Mouse (Mus musculus) G1E (cell line): ENCODE measurements around the gene Sh3bp4. TPM values are rescaled to one million over a fixed set of nuclear protein-coding genes. Genes with fewer than 3 reads are reported as not detected.

ENCODE experiments used
- ATAC-seq: 2 replicates; pipeline ENCODE4 v1.8.0; 2016; ENCODE audit warnings: mild to moderate bottlenecking; ENCODE audit not compliant: insufficient number of reproducible peaks, poor library complexity, low FRiP score, severe bottlenecking; ENCODE audit errors: extremely low read depth
- DNase-seq: peaks from one replicate; pipeline ENCODE4 v3.0.0; 2012; ENCODE audit warnings: low spot score
- H3K27me3 ChIP-seq: 2 replicates; pipeline ENCODE4 v1.6.1; 2012; ENCODE audit warnings: mild to moderate bottlenecking, low read length, inconsistent platforms; ENCODE audit not compliant: insufficient read depth
- H3K36me3 ChIP-seq: replicated peaks from 2 replicates; pipeline ENCODE3; 2012; ENCODE audit warnings: mild to moderate bottlenecking, inconsistent platforms
- H3K4me1 ChIP-seq: 2 replicates; pipeline ENCODE4 v1.6.1; 2012; ENCODE audit warnings: low read depth, low read length, inconsistent platforms, mixed read lengths; ENCODE audit not compliant: insufficient read depth
- H3K4me3 ChIP-seq: 2 replicates; pipeline ENCODE4 v1.5.1; 2012; ENCODE audit warnings: low read depth, mild to moderate bottlenecking, inconsistent platforms, low read length, moderate library complexity, mixed read lengths
- H3K9me3 ChIP-seq: replicated peaks from 2 replicates; pipeline ENCODE4 v1.6.1; 2012; ENCODE audit warnings: inconsistent platforms
- CTCF ChIP-seq: IDR thresholded peaks from 2 replicates; pipeline ENCODE4 v1.5.1; 2012; ENCODE audit warnings: low read depth, low read length, inconsistent platforms, mixed read lengths
- GATA1 ChIP-seq: IDR thresholded peaks from 2 replicates; pipeline ENCODE4 v1.6.1; 2012; ENCODE audit warnings: borderline replicate concordance, low read length, inconsistent platforms, mixed read lengths
- GATA2 ChIP-seq: IDR thresholded peaks from 2 replicates; pipeline ENCODE4 v1.6.1; 2012; ENCODE audit warnings: low read depth, low read length, inconsistent platforms, borderline replicate concordance
- POLR2AphosphoS5 ChIP-seq: IDR thresholded peaks from 2 replicates; pipeline ENCODE4 v1.6.1; 2012; ENCODE audit warnings: low read depth, low read length, inconsistent platforms; ENCODE audit not compliant: insufficient replicate concordance
- TAL1 ChIP-seq: conservative IDR thresholded peaks from 2 replicates; pipeline ENCODE4 v1.6.1; 2012; ENCODE audit warnings: low read depth, low read length, inconsistent platforms, mixed read lengths
- polyA plus RNA-seq: library from polyadenylated mRNA; stranded (reverse); fragments of >175 nt; gene quantifications from 2 replicates; pipeline ENCODE4 v1.2.3, GENCODE M21; 2012
- total RNA-seq, 2 experiments: library from RNA; stranded (forward) in 1 of 2; stranded (reverse) in 1 of 2; fragments of 200-1000 nt in 1 of 2; fragments of >200 nt in 1 of 2; fragmentation: Nextera tagmentation in 1 of 2; gene quantifications; 2 replicates each; pipeline ENCODE4 v1.2.3; 2014 to 2017

Sh3bp4 gene
- total RNA-seq (2014; fragmentation: Nextera tagmentation) (not detected in 2 replicates), total RNA-seq (2017) (not detected in 2 replicates), polyA plus RNA-seq (not detected in 2 replicates)

DNA sequence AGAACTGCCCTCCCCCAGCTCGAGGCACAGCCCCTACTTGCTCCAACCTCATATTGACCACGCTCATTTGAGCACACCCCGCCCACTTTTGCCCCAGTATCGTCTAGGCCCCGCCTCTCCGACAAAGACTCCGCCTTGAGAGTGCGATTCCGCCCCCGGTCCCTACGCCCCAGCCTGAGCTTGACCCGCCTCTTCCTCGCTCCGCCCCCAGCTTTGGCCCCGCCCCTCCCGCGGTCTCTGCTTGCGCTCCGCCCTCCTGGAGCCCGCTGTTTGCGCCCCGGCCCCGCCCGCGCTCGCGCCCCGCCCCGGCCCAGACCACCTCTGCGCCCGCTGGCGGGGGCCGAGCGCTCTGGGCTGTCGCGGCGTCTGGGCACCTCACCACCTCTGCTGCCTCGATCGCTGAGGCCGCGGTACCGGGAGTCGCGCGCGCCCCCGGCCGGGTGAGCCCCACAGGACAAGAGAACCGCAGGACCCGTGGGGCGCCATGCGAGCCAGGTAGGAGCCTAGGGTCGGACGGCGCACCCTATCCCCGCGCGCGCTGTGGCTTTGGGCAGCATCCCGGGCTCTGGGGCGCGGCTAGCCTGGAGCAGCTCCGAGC is at the start of gene Sh3bp4:
Gene Sh3bp4 (plus strand): TSS at position 313 of the 598 bp plus-strand sequence.
- H3K27me3 ChIP-seq: no peaks in the 10 kb centered on the region
- no peaks in the 10 kb centered on the region for H3K4me1 ChIP-seq
- ATAC-seq: no peak
- H3K4me3 ChIP-seq: peak within 1 kb of the TSS; percentile 18; the same call in 1 of the 2 replicates
- DNase-seq: no peak
- TF ChIP-seq TAL1: no peak
- no peak for TF ChIP-seq GATA1
- no peaks in the 10 kb centered on the region for H3K36me3 ChIP-seq
- peaks cover 88% of the 10 kb centered on the region for H3K9me3 ChIP-seq

DNA sequence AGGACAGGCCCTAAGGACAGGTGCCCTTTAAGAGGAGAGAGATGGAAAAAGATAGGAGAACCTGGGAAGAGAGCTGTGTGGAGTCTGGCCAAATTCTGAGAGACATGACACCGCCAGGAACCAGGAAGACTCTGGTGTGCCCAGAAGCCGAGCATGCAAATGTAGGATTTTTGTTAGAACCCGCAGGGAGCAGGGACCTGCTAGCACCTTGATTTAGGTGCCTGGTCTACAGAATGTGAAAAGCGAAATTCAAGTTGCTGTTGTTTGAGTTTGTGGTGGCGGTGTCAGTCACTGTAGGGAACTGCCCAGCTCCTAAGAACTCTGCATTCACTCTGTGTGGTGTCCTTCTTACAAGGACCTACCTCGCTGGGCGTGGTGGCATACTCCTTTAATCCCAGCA is 47.2 kb upstream of the Sh3bp4 start:
- no peak for ATAC-seq
- H3K9me3 ChIP-seq: peaks cover 61% of the 10 kb centered on the region
- no peak for TF ChIP-seq POLR2AphosphoS5
- TF ChIP-seq CTCF: no peak
- no peak for TF ChIP-seq GATA1
- no peak for TF ChIP-seq GATA2
- TF ChIP-seq TAL1: no peak
- H3K36me3 ChIP-seq: no peaks in the 10 kb centered on the region
- no peak for DNase-seq
- no peak overlapping the region for H3K4me3 ChIP-seq
- no peaks in the 10 kb centered on the region for H3K27me3 ChIP-seq
- H3K4me1 ChIP-seq: no peaks in the 10 kb centered on the region

DNA sequence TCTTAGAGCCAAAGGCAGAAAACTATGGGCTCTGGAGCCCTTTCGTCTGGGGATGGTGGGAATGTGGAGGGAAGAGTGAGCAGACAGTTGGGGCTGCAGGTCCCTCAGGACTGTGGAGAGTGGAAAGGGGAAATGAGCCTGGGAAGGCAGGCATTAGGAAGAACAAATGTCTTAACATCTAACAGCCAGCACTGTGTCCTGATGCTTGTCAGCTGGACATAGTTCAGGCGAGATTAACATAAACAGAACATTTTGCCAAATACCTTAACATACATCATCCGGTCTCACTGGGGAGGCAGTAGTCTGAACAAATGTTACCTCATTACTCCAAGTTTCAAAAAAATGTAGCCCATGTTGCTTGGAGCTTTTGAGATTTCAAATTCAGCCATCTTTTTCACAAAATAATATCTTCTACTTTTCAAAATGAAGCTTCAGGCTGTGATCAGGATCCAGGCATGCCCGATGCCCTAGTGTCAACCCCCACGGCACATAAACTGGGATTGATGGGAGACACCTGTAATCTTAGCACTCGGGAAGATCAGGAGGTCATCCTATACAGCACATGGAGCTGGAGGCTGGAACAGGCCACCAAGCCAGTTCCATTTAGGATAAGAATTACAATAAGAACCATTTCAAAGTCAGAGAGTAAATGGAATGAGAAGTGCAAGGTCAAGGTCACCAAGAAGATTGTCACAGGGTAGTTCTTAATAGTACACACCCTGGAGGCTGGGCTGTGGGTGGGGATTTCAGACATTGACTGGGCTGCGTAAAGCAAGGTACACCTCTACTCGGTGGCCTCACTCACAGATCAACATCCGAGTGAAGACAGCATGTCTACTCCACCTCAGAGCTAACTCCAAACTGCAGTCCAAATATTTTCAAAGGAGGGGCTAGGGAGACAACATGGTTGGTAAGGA is 45.3 kb upstream of the Sh3bp4 start:
- DNase-seq (no peak), ATAC-seq (no peak)
- no peaks in the 10 kb centered on the region for H3K27me3 ChIP-seq

DNA sequence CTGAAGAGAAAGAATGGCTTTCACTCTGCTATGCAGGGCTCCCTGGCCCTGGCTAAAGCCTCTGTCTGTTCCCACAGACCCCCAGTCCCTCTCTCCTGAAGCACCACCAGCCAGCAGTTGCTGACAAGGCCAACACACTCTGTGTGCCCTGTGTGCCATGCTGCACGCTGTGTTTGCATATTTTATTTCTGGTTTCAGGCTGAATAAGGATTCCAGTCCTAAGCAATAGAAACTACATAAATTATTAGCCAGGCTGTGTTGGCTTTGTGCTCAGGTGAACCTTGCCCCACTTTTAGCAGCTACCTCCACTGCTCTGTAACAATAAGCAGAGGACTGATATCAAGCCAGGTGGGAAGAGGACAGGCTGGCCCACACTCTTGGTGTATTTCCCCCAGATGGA is 44.2 kb upstream of the Sh3bp4 start:
- ATAC-seq: no peak
- TF ChIP-seq GATA2 (no peak), POLR2AphosphoS5 (no peak), GATA1 (no peak), TAL1 (no peak), CTCF (no peak)
- no peaks in the 10 kb centered on the region for H3K4me1 ChIP-seq
- no peak for DNase-seq
- H3K36me3 ChIP-seq: no peaks in the 10 kb centered on the region
- no peak overlapping the region for H3K4me3 ChIP-seq
- H3K27me3 ChIP-seq: no peaks in the 10 kb centered on the region
- H3K9me3 ChIP-seq: peaks cover 69% of the 10 kb centered on the region

More for the DNA sequence above, 45.3 kb upstream of the Sh3bp4 start:
- no peak overlapping the region for H3K4me3 ChIP-seq
- H3K4me1 ChIP-seq: no peaks in the 10 kb centered on the region
- TF ChIP-seq POLR2AphosphoS5 (no peak), GATA1 (no peak), GATA2 (no peak), TAL1 (no peak), CTCF (no peak)
- H3K36me3 ChIP-seq: no peaks in the 10 kb centered on the region
- H3K9me3 ChIP-seq: peaks cover 65% of the 10 kb centered on the region

DNA sequence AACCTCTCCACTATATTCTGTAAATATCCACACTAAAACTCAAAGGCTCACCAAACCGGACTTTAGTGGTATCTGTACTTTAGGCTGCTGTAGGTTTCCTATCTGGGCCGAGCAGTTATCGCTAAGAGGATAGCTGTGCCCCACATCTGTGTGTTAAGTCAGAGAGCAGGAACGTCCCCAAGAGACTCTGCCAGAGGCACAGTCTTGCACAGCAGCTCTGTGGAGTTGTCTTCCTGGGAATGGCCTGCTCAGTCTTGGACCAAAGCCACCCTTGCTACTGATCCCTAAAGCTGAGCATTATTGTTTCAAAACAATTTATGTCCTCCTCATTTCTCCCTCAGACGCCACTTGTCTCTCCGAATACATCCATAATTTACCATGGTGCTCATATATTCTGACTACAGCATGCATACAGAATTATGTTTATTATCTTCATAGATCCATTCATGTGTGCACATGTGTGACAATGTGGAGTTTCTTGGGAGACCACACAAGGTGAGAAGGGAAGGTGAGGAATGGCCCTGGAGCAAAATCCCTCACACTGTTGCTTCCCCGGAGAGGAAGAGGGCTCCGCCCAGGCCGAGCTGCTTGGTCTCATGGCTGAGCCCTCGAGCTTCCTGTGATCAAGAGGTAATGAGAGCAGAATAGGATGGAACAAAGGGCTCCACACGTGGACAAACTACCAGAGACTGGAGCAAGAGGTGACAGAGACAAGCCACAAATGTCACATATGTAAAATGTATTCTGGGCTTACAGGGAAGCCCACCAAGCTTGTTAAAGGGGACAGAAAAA is 40.9 kb upstream of the Sh3bp4 start:
- Histone ChIP-seq H3K4me1 (no peaks in the 10 kb centered on the region), H3K4me3 (no peak overlapping the region), H3K27me3 (no peaks in the 10 kb centered on the region), H3K36me3 (no peaks in the 10 kb centered on the region), H3K9me3 (peaks cover 78% of the 10 kb centered on the region)
- no peak for DNase-seq
- no peak for ATAC-seq
- TF ChIP-seq POLR2AphosphoS5: no peak
- no peak for TF ChIP-seq GATA2
- no peak for TF ChIP-seq CTCF
- TF ChIP-seq GATA1: no peak
- TF ChIP-seq TAL1: no peak

DNA sequence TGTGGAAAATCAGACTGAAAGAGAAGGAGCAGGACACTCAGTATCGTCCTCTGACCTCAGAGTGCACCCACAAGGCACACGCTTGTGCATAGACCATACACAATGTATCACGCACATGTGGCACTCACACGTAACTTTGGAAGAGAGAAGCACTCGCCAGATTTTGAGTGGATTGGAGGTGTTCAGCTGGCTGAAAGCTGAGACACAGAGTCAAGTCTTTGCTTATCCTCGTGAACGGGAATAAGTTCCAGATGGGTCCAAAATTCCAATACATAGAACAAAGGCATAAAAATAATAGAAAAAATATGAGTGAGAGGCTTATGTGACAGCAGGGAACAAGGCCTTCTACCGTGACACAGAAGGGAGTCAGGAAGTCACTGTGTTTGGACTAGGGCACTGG is 36.6 kb upstream of the Sh3bp4 start:
- H3K9me3 ChIP-seq: peaks cover 77% of the 10 kb centered on the region
- H3K4me1 ChIP-seq: no peaks in the 10 kb centered on the region

More for the DNA sequence above, 36.6 kb upstream of the Sh3bp4 start:
- ATAC-seq (no peak), DNase-seq (no peak)
- TF ChIP-seq TAL1 (no peak), GATA2 (no peak), POLR2AphosphoS5 (no peak), CTCF (no peak), GATA1 (no peak)
- Histone ChIP-seq H3K36me3 (no peaks in the 10 kb centered on the region), H3K4me3 (no peak overlapping the region), H3K27me3 (no peaks in the 10 kb centered on the region)
